Comparison of ENCODE assay signal across 10 mouse cellular contexts in the genomic region with DNA sequence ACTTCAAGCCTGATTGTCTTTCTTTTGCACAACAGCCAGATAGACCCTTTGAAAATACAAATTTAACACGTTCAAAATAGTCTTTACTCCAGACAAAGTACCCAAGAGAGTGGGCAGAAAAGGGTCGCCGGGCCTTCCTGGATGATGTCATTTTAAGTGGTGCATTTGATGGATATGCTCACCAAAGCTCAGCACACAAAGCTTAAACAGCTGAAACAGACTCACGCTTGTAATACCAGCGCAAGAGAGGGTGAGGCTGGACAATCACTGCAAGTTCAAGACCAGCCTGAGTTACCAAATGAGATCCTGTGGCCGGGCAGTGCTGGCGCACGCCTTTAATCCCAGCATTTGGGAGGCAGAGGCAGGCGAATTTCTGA. TPM values are rescaled to one million over a fixed set of nuclear protein-coding genes. Genes with fewer than 3 reads are reported as not detected.
DNase-seq lines count a peak whose midpoint lies in the region; ATAC-seq and TF ChIP-seq lines count a peak whose summit lies in the region.
"Had no signal": no experiment of that assay in that cellular context is flagged by ENCODE, and none has a peak within 500 bp of the region (broad histone marks: within the 10 kb centered on the region; RNA-seq: fewer than 3 reads in every experiment).

No protein-coding gene starts in this region.

- H3K36me3 ChIP-seq in kidney, embryonic 16.5 days (ENCODE audit: insufficient read depth, low read length), result no peaks in the 10 kb centered on the region
- H3K36me3 ChIP-seq in intestine, embryonic 16.5 days (ENCODE audit: control insufficient read depth, insufficient read depth, low read length), result no peaks in the 10 kb centered on the region
- no peaks in the 10 kb centered on the region for H3K36me3 ChIP-seq in myocyte (ENCODE audit: control insufficient read depth, insufficient read depth)

- no peak overlapping the region for H3K27ac ChIP-seq in kidney, embryonic 16.5 days (ENCODE audit: low read length)
- no peak overlapping the region for H3K27ac ChIP-seq in intestine, embryonic 16.5 days (ENCODE audit: low read length)
- H3K27ac ChIP-seq: macrophage had no signal

- H3K4me2 ChIP-seq in kidney, embryonic 16.5 days (replicated peaks; ENCODE audit: low read depth, low read length), result peak overlapping the region; percentile 38
- H3K4me2 ChIP-seq in intestine, embryonic 16.5 days (ENCODE audit: low read depth, low read length), result peak overlapping the region; percentile 89; the same call in 1 of the 2 replicates
- peak overlapping the region; percentile 59 for H3K4me2 ChIP-seq in myocyte (ENCODE audit: low read depth)

- H3K4me3 ChIP-seq in kidney, embryonic 16.5 days (ENCODE audit: low read length), result no peak overlapping the region
- peak overlapping the region; percentile 18; the same call in 1 of the 2 replicates for H3K4me3 ChIP-seq in intestine, embryonic 16.5 days (ENCODE audit: low read length)
- H3K4me3 ChIP-seq in myocyte, result peak overlapping the region; percentile 52

- no peak for TF ChIP-seq POLR2A in myocyte (IDR thresholded peaks at IDR 0.05; ENCODE audit: insufficient read length, low read depth)

- peak overlapping the region; percentile 2 for H3ac ChIP-seq in myocyte (ENCODE audit: control insufficient read depth, insufficient read length)

- H3K9ac ChIP-seq in kidney, embryonic 16.5 days (replicated peaks; ENCODE audit: low read length), result no peak overlapping the region
- H3K9ac ChIP-seq in intestine, embryonic 16.5 days (ENCODE audit: low read depth, low read length), result no peak overlapping the region

- WGBS in kidney, embryonic 16.5 days, result 37% methylated on average over 9 of the region's 9 CpGs
- 32% methylated on average over 9 of the region's 9 CpGs for WGBS in intestine, embryonic 16.5 days

- no peak; the same call in 1 of the 2 replicates for ATAC-seq in kidney, embryonic 16.5 days (ENCODE audit: low FRiP score, low TSS enrichment)
- ATAC-seq in erythroid progenitor cell, adult 5-6 weeks (replicated peaks; ENCODE audit: low FRiP score, poor library complexity, severe bottlenecking), result peak; percentile 8; the same call in 1 of the 2 replicates
- peak; percentile 35 for ATAC-seq in intestine, embryonic 16.5 days

- no peak for DNase-seq in kidney, adult 18-20 months
- no peak for DNase-seq in layer of hippocampus, adult 11-12 months (ENCODE audit: low spot score)
- no peak for DNase-seq in cerebellum, postnatal 10 days
- no peak for DNase-seq in lung, postnatal 25 days (ENCODE audit: low spot score)

- no peaks in the 10 kb centered on the region for H3K9me3 ChIP-seq in kidney, embryonic 16.5 days (ENCODE audit: low read length)
- no peaks in the 10 kb centered on the region for H3K9me3 ChIP-seq in intestine, embryonic 16.5 days (ENCODE audit: control insufficient read depth, low read length)

- H3K27me3 ChIP-seq in kidney, embryonic 16.5 days (ENCODE audit: insufficient read depth, low read length), result no peaks in the 10 kb centered on the region
- no peaks in the 10 kb centered on the region for H3K27me3 ChIP-seq in intestine, embryonic 16.5 days (replicated peaks; ENCODE audit: control insufficient read depth, insufficient read depth, low read length)
- H3K27me3 ChIP-seq in myocyte (ENCODE audit: control insufficient read depth, insufficient read depth, insufficient read length), result no peaks in the 10 kb centered on the region

- H3K79me2 ChIP-seq in myocyte (ENCODE audit: control insufficient read depth, insufficient read depth), result peaks cover 27% of the 10 kb centered on the region

- H3K4me1 ChIP-seq in kidney, embryonic 16.5 days (ENCODE audit: insufficient read depth, low read length), result peaks cover 46% of the 10 kb centered on the region
- H3K4me1 ChIP-seq in intestine, embryonic 16.5 days (ENCODE audit: control insufficient read depth, insufficient read depth, low read length), result peaks cover 16% of the 10 kb centered on the region

TF ChIP-seq in myocyte, 11 proteins besides CTCF, POLR2A, EP300 and RAD21:
- no peak for TF ChIP-seq USF1 (IDR thresholded peaks at IDR 0.05; ENCODE audit: low read depth)
- TF ChIP-seq MYOD1 (IDR thresholded peaks at IDR 0.05; ENCODE audit: control insufficient read depth in 1 of 3, insufficient read length in 2 of 3, low read depth in 2 of 3), result no peak
- no peak for TF ChIP-seq REST (IDR thresholded peaks at IDR 0.05; ENCODE audit: insufficient read depth, insufficient read length)
- no peak for TF ChIP-seq E2F4 (IDR thresholded peaks at IDR 0.05; ENCODE audit: insufficient read depth)
- TF ChIP-seq MAX (IDR thresholded peaks at IDR 0.05; ENCODE audit: low read depth), result no peak
- no peak for TF ChIP-seq CEBPB (IDR thresholded peaks at IDR 0.05; ENCODE audit: insufficient read depth, poor library complexity, severe bottlenecking)
- no peak for TF ChIP-seq POLR2AphosphoS2 (IDR thresholded peaks at IDR 0.05; ENCODE audit: insufficient read length, low read depth)
- no peak for TF ChIP-seq TCF3 (IDR thresholded peaks at IDR 0.05; ENCODE audit: insufficient read length, low read depth)
- TF ChIP-seq MYOG (IDR thresholded peaks at IDR 0.05; ENCODE audit: control insufficient read depth in 1 of 3, insufficient read depth in 1 of 3, insufficient read length in 2 of 3, low read depth in 2 of 3), result no peak
- TF ChIP-seq SRF (IDR thresholded peaks at IDR 0.05; ENCODE audit: control insufficient read depth, insufficient read length, low read depth), result no peak
- no peak for TF ChIP-seq TCF12 (IDR thresholded peaks at IDR 0.05; ENCODE audit: insufficient read depth, poor library complexity, severe bottlenecking)
TF ChIP-seq in myocyte: peak in this region for 0.

RNA-seq across cellular contexts. Expression of a gene that starts 0.4 kb away (rescaled TPM):
- polyA plus RNA-seq in kidney, embryonic 16.5 days (2015; fragmentation: Nextera tagmentation; extraction: Ambion mirVana), result 95.5 and 98.5 TPM in 2 replicates
- 1.1 and 6.7 TPM in 2 replicates for total RNA-seq in erythroid progenitor cell, adult 5-6 weeks (2015; ENCODE audit: low replicate concordance)
- 6.0 and 9.1 TPM in 2 replicates for total RNA-seq in erythroid progenitor cell, adult 5-6 weeks (2017; ENCODE audit: low replicate concordance)
- 83.9 and 85.0 TPM in 2 replicates for polyA plus RNA-seq in intestine, embryonic 16.5 days (2015; fragmentation: Nextera tagmentation; extraction: Ambion mirVana)
- 247 TPM for polyA plus RNA-seq in myocyte (2012; fragmentation: generic; extraction: Trizol)

RNA-seq across cellular contexts. Expression of a gene that starts 10.1 kb away (rescaled TPM):
- 35.2 and 38.1 TPM in 2 replicates for polyA plus RNA-seq in kidney, embryonic 16.5 days (2015; fragmentation: Nextera tagmentation; extraction: Ambion mirVana)
- not detected in 2 replicates for total RNA-seq in erythroid progenitor cell, adult 5-6 weeks (2015; ENCODE audit: low replicate concordance)
- not detected in 2 replicates for total RNA-seq in erythroid progenitor cell, adult 5-6 weeks (2017; ENCODE audit: low replicate concordance)
- 11.2 and 12.4 TPM in 2 replicates for polyA plus RNA-seq in intestine, embryonic 16.5 days (2015; fragmentation: Nextera tagmentation; extraction: Ambion mirVana)
- polyA plus RNA-seq in myocyte (2012; fragmentation: generic; extraction: Trizol), result 38.3 TPM

RNA-seq across cellular contexts. Expression of a gene that starts 34.3 kb away (rescaled TPM):
- polyA plus RNA-seq in kidney, embryonic 16.5 days (2015; fragmentation: Nextera tagmentation; extraction: Ambion mirVana), result 33.6 and 37.3 TPM in 2 replicates
- 17.6 and 18.0 TPM in 2 replicates for total RNA-seq in erythroid progenitor cell, adult 5-6 weeks (2015; ENCODE audit: low replicate concordance)
- total RNA-seq in erythroid progenitor cell, adult 5-6 weeks (2017; ENCODE audit: low replicate concordance), result 9.4 and 14.2 TPM in 2 replicates
- polyA plus RNA-seq in intestine, embryonic 16.5 days (2015; fragmentation: Nextera tagmentation; extraction: Ambion mirVana), result 21.5 and 22.1 TPM in 2 replicates
- 104 TPM for polyA plus RNA-seq in myocyte (2012; fragmentation: generic; extraction: Trizol)

RNA-seq across cellular contexts. Expression of a gene that starts 53.9 kb away (rescaled TPM):
- polyA plus RNA-seq in kidney, embryonic 16.5 days (2015; fragmentation: Nextera tagmentation; extraction: Ambion mirVana), result not detected in 2 replicates
- not detected in 2 replicates for total RNA-seq in erythroid progenitor cell, adult 5-6 weeks (2015; ENCODE audit: low replicate concordance)
- total RNA-seq in erythroid progenitor cell, adult 5-6 weeks (2017; ENCODE audit: low replicate concordance), result not detected in 2 replicates
- not detected in 2 replicates for polyA plus RNA-seq in intestine, embryonic 16.5 days (2015; fragmentation: Nextera tagmentation; extraction: Ambion mirVana)
- not detected for polyA plus RNA-seq in myocyte (2012; fragmentation: generic; extraction: Trizol)
- total RNA-seq: gastrocnemius, postnatal 36 days had no signal
- polyA plus RNA-seq: macrophage had no signal

RNA-seq across cellular contexts. Expression of a gene that starts 54.3 kb away (rescaled TPM):
- 281 and 293 TPM in 2 replicates for polyA plus RNA-seq in kidney, embryonic 16.5 days (2015; fragmentation: Nextera tagmentation; extraction: Ambion mirVana)
- 44.4 and 51.5 TPM in 2 replicates for total RNA-seq in erythroid progenitor cell, adult 5-6 weeks (2015; ENCODE audit: low replicate concordance)
- 72.2 and 113 TPM in 2 replicates for total RNA-seq in erythroid progenitor cell, adult 5-6 weeks (2017; ENCODE audit: low replicate concordance)
- polyA plus RNA-seq in intestine, embryonic 16.5 days (2015; fragmentation: Nextera tagmentation; extraction: Ambion mirVana), result 288 and 307 TPM in 2 replicates
- 666 TPM for polyA plus RNA-seq in myocyte (2012; fragmentation: generic; extraction: Trizol)

Comparison
In these comparisons a context has a peak if more than half of its experiments do, and no peak if none do; other contexts are left out.
1. H3K4me2 ChIP-seq: peak in every context shown above with its lines; median percentile 89 in intestine, embryonic 16.5 days; 59 in myocyte; 38 in kidney, embryonic 16.5 days.